Mouse (Mus musculus) heart, embryonic 12.5 days (tissue): Measurements from ENCODE around the gene Ap1s1. TPM values are rescaled to one million over a fixed set of nuclear protein-coding genes. Genes with fewer than 3 reads are reported as not detected.

Source experiments
- ATAC-seq: fragments of 200-750 bp; cut with Nextera tagmentation; 2 replicates; pipeline ENCODE4 v1.8.0; 2017; ENCODE audit warnings: moderate TSS enrichment, moderate library complexity; ENCODE audit not compliant: insufficient number of reproducible peaks, low FRiP score
- H3K27ac ChIP-seq: fragments of 300-500 bp; sonication (generic); 2 replicates; pipeline ENCODE4 v1.5.1; 2016; ENCODE audit warnings: mild to moderate bottlenecking, moderate library complexity; ENCODE audit not compliant: poor library complexity, severe bottlenecking
- H3K27me3 ChIP-seq: fragments of 300-500 bp; sonication (generic); replicated peaks from 2 replicates; pipeline ENCODE4 v1.6.1; 2016; ENCODE audit warnings: mild to moderate bottlenecking, moderate library complexity
- H3K36me3 ChIP-seq: fragments of 300-500 bp; sonication (generic); 2 replicates; pipeline ENCODE4 v1.6.1; 2016; ENCODE audit warnings: mild to moderate bottlenecking, moderate library complexity
- H3K4me1 ChIP-seq: fragments of 300-500 bp; sonication (generic); replicated peaks from 2 replicates; pipeline ENCODE4 v1.6.1; 2016; ENCODE audit warnings: mild to moderate bottlenecking
- H3K4me2 ChIP-seq: fragments of 300-500 bp; sonication (generic); 2 replicates; pipeline ENCODE4 v1.6.1; 2016; ENCODE audit warnings: mild to moderate bottlenecking, moderate library complexity
- H3K4me3 ChIP-seq: fragments of 300-500 bp; sonication (generic); 2 replicates; pipeline ENCODE4 v1.5.1; 2016; ENCODE audit warnings: mild to moderate bottlenecking
- H3K9ac ChIP-seq: fragments of 300-500 bp; sonication (generic); 2 replicates; pipeline ENCODE4 v1.6.1; 2016; ENCODE audit warnings: mild to moderate bottlenecking, moderate library complexity
- H3K9me3 ChIP-seq: fragments of 300-500 bp; sonication (generic); replicated peaks from 2 replicates; pipeline ENCODE4 v1.6.1; 2016; ENCODE audit warnings: mild to moderate bottlenecking, moderate library complexity
- WGBS: fragments of 180-500 bp; shearing (Covaris S2); methylation state at CpG from one replicate; pipeline ENCODE4 v1.1.7; 2016; 5-methylcytosine and 5-hydroxymethylcytosine counted together
- polyA plus RNA-seq: library from polyadenylated mRNA; unstranded; fragments of >200 nt; fragmentation: Nextera tagmentation; extraction: Ambion mirVana; gene quantifications from 2 replicates; pipeline ENCODE4 v1.2.1, GENCODE M21; 2016

Gene Ap1s1
- polyA plus RNA-seq, 1 experiment from 2014 or later: 143 TPM

GRCm38 (mm10) chr5:137078041-137078440 is 32.1 kb upstream of the Ap1s1 start:
- no peak overlapping the region for H3K4me3 ChIP-seq
- no peak for ATAC-seq
- no peaks in the 10 kb centered on the region for H3K27me3 ChIP-seq
- H3K4me1 ChIP-seq: peaks cover 60% of the 10 kb centered on the region
- WGBS: 86% methylated on average over 14 of the region's 14 CpGs
- H3K9me3 ChIP-seq: no peaks in the 10 kb centered on the region
- H3K36me3 ChIP-seq: no peaks in the 10 kb centered on the region
- H3K27ac ChIP-seq: peak overlapping the region; percentile 81
- H3K4me2 ChIP-seq: no peak overlapping the region
- no peak overlapping the region for H3K9ac ChIP-seq

GRCm38 (mm10) chr5:137077187-137077586 is 31.3 kb upstream of the Ap1s1 start:
- Histone ChIP-seq H3K4me1 (peaks cover 67% of the 10 kb centered on the region), H3K27ac (peak overlapping the region; percentile 94), H3K36me3 (no peaks in the 10 kb centered on the region), H3K9me3 (no peaks in the 10 kb centered on the region), H3K4me3 (no peak overlapping the region), H3K9ac (no peak overlapping the region), H3K27me3 (no peaks in the 10 kb centered on the region), H3K4me2 (no peak overlapping the region)
- WGBS: 75% methylated on average over 7 of the region's 7 CpGs
- ATAC-seq: no peak

GRCm38 (mm10) chr5:137076191-137076930 is 30.4 kb upstream of the Ap1s1 start:
- H3K9ac ChIP-seq: peak overlapping the region; percentile 17
- peak; percentile 52; the same call in 1 of the 2 replicates for ATAC-seq
- H3K9me3 ChIP-seq: no peaks in the 10 kb centered on the region
- peaks cover 73% of the 10 kb centered on the region for H3K4me1 ChIP-seq
- H3K36me3 ChIP-seq: no peaks in the 10 kb centered on the region
- H3K27ac ChIP-seq: peak overlapping the region; percentile 94
- 14% methylated on average over 12 of the region's 12 CpGs for whole genome bisulfite sequencing
- peak overlapping the region; percentile 3 for H3K4me2 ChIP-seq
- no peaks in the 10 kb centered on the region for H3K27me3 ChIP-seq
- H3K4me3 ChIP-seq: no peak overlapping the region

- Histone ChIP-seq H3K4me2 (peak overlapping the region; percentile 3; the same call in 1 of the 2 replicates), H3K36me3 (no peaks in the 10 kb centered on the region), H3K4me3 (no peak overlapping the region), H3K4me1 (peaks cover 73% of the 10 kb centered on the region), H3K9me3 (no peaks in the 10 kb centered on the region), H3K27me3 (no peaks in the 10 kb centered on the region), H3K27ac (peak overlapping the region; percentile 94), H3K9ac (peak overlapping the region; percentile 17; the same call in 1 of the 2 replicates)
- ATAC-seq: no peak
- WGBS: 35% methylated on average over 6 of the region's 6 CpGs
These were observed 29.8 kb upstream of the Ap1s1 start for GRCm38 (mm10) chr5:137075726-137076125.

- no peak overlapping the region for H3K4me2 ChIP-seq
- H3K27me3 ChIP-seq: no peaks in the 10 kb centered on the region
- peaks cover 65% of the 10 kb centered on the region for H3K4me1 ChIP-seq
- peaks cover 3% of the 10 kb centered on the region; the same call in 1 of the 2 replicates for H3K36me3 ChIP-seq
- H3K4me3 ChIP-seq: no peak overlapping the region
- WGBS: 34% methylated on average over 6 of the region's 6 CpGs
- ATAC-seq: no peak
- H3K9ac ChIP-seq: no peak overlapping the region
- H3K27ac ChIP-seq: no peak overlapping the region
- no peaks in the 10 kb centered on the region for H3K9me3 ChIP-seq
These were observed 28.3 kb upstream of the Ap1s1 start for GRCm38 (mm10) chr5:137074191-137074651.

- Histone ChIP-seq H3K9ac (no peak overlapping the region), H3K4me2 (no peak overlapping the region), H3K4me1 (peaks cover 54% of the 10 kb centered on the region), H3K36me3 (peaks cover 8% of the 10 kb centered on the region; the same call in 1 of the 2 replicates), H3K27ac (no peak overlapping the region), H3K9me3 (no peaks in the 10 kb centered on the region), H3K4me3 (no peak overlapping the region), H3K27me3 (no peaks in the 10 kb centered on the region)
- no peak for ATAC-seq
- 89% methylated on average over 8 of the region's 8 CpGs for WGBS
These were observed 27.2 kb upstream of the Ap1s1 start for GRCm38 (mm10) chr5:137073141-137073540.

GRCm38 (mm10) chr5:137072079-137072960 is 26.4 kb upstream of the Ap1s1 start, which contains the start of gene Serpine1:
TSS of gene Serpine1 (minus strand) at chr5:137072268.
- Histone ChIP-seq H3K9ac (peak within 1 kb of the TSS; percentile 10; the same call in 1 of the 2 replicates), H3K4me2 (peak within 1 kb of the TSS; percentile 68), H3K27ac (peak within 1 kb of the TSS; percentile 75), H3K4me1 (peaks cover 47% of the 10 kb centered on the region), H3K36me3 (peaks cover 13% of the 10 kb centered on the region; the same call in 1 of the 2 replicates), H3K27me3 (no peaks in the 10 kb centered on the region), H3K9me3 (no peaks in the 10 kb centered on the region), H3K4me3 (peak within 1 kb of the TSS; percentile 37)
- WGBS: 22% methylated on average over 23 of the region's 23 CpGs
- ATAC-seq: peak; percentile 78

- Histone ChIP-seq H3K4me2 (peak overlapping the region; percentile 68; the same call in 1 of the 2 replicates), H3K27ac (no peak overlapping the region), H3K27me3 (no peaks in the 10 kb centered on the region), H3K4me1 (peaks cover 34% of the 10 kb centered on the region), H3K9me3 (no peaks in the 10 kb centered on the region), H3K9ac (no peak overlapping the region), H3K36me3 (peaks cover 13% of the 10 kb centered on the region; the same call in 1 of the 2 replicates), H3K4me3 (no peak overlapping the region)
- ATAC-seq: no peak
- 77% methylated on average over 19 of the region's 19 CpGs for WGBS
These were observed 25.1 kb upstream of the Ap1s1 start for GRCm38 (mm10) chr5:137070881-137071605.

GRCm38 (mm10) chr5:137068711-137069110 is 22.8 kb upstream of the Ap1s1 start:
- peaks cover 14% of the 10 kb centered on the region for H3K4me1 ChIP-seq
- H3K36me3 ChIP-seq: peaks cover 16% of the 10 kb centered on the region; the same call in 1 of the 2 replicates
- H3K27me3 ChIP-seq: no peaks in the 10 kb centered on the region
- no peak overlapping the region for H3K4me2 ChIP-seq
- no peak overlapping the region for H3K9ac ChIP-seq
- ATAC-seq: no peak
- H3K4me3 ChIP-seq: no peak overlapping the region
- no peaks in the 10 kb centered on the region for H3K9me3 ChIP-seq
- WGBS: 71% methylated on average over 4 of the region's 4 CpGs
- H3K27ac ChIP-seq: no peak overlapping the region

GRCm38 (mm10) chr5:137065923-137066322 is 20.0 kb upstream of the Ap1s1 start:
- no peak overlapping the region for H3K4me2 ChIP-seq
- H3K4me3 ChIP-seq: no peak overlapping the region
- ATAC-seq: no peak
- H3K9me3 ChIP-seq: no peaks in the 10 kb centered on the region
- H3K27me3 ChIP-seq: no peaks in the 10 kb centered on the region
- no peak overlapping the region for H3K27ac ChIP-seq
- peaks cover 16% of the 10 kb centered on the region; the same call in 1 of the 2 replicates for H3K36me3 ChIP-seq
- 71% methylated on average over 8 of the region's 8 CpGs for WGBS
- 0 out of 2 replicates have a peak, but pooled peaks cover 6% of the 10 kb centered on the region for H3K4me1 ChIP-seq
- no peak overlapping the region for H3K9ac ChIP-seq
